In the genomic region with DNA sequence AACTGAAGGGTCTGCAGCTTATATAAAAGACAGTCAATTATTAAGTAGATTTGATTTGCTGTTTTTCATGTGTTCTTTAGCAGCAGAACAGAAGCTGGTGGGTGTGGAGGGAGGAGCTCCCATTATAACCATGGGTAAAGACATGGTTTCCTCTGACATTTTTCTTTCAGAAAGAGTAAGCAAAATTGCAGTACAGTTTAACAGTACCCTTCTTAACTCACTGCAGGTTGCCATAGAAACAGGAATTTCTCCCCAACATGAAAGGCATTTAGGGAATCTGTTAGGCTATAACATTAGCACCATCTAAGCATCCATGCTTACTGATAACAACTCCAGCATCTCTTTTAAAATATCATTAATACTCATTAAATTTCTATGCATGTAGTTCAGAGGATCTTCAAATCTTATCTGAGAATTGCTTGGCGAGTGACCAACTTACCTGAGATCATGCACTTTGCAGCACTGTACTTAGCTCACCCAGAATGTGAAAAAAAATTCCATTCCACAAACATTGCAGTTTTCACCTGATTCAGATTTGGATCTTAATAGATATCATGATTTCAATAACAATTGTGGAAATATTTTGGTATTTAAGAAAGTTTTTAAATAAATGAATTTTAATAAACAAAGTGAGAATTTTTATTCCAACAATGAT, we compare ENCODE assay signal across 14 mouse cellular contexts.
DNase-seq lines count a peak whose midpoint lies in the region; TF ChIP-seq lines count a peak whose summit lies in the region.
"Had no signal": no experiment of that assay in that cellular context is flagged by ENCODE, and none has a peak within 500 bp of the region (broad histone marks: within the 10 kb centered on the region; RNA-seq: fewer than 3 reads in every experiment).

No protein-coding gene starts in this region.

- no peak for DNase-seq in left cerebral cortex, adult 2 months (ENCODE audit: extremely low spot score in 1 of 2, low spot score in 2 of 2)
- DNase-seq in left cerebral cortex, adult 18-20 months (ENCODE audit: low spot score in 2 of 2), result no peak
- DNase-seq in brain, adult 2 months (ENCODE audit: low read depth, low spot score), result peak; percentile 86
- DNase-seq in brain, embryonic 18.5 days (ENCODE audit: low read depth, low spot score), result peak; percentile 59
- peak; percentile 15 for DNase-seq in layer of hippocampus, adult 9-10 months (ENCODE audit: low spot score)
- DNase-seq in retina, embryonic 14.5 days (ENCODE audit: low spot score), result no peak
- DNase-seq in heart, adult 8-10 months (ENCODE audit: low spot score), result no peak
- no peak for DNase-seq in urinary bladder, adult 2 months (ENCODE audit: low spot score)
- DNase-seq: cerebellum, adult 18-20 months; gastrocnemius, postnatal 36 days; kidney, adult 9 months; liver, embryonic 13.5 days; lung, postnatal 10 days; thymus, postnatal 36 days had no signal

- TF ChIP-seq CTCF in left cerebral cortex, adult 2 months (IDR thresholded peaks at IDR 0.05), result no peak

- peak overlapping the region; percentile 45 for H3K27ac ChIP-seq in left cerebral cortex, adult 2 months
- H3K27ac ChIP-seq: liver, embryonic 13.5 days had no signal

- intact Hi-C loops in left cerebral cortex, adult 2 months (cut with DNase I), result no loop called here

- H3K4me3 ChIP-seq in left cerebral cortex, adult 2 months, result no peak overlapping the region
- H3K4me3 ChIP-seq: liver, embryonic 13.5 days had no signal

Comparison
In these comparisons a context has a peak if more than half of its experiments do, and no peak if none do; other contexts are left out.
1. DNase-seq: peak in brain, adult 2 months (single experiment), brain, embryonic 18.5 days (single experiment) and layer of hippocampus, adult 9-10 months (single experiment); none in left cerebral cortex, adult 2 months (0 of 2), left cerebral cortex, adult 18-20 months (0 of 2), retina, embryonic 14.5 days (single experiment), heart, adult 8-10 months (single experiment) and urinary bladder, adult 2 months (single experiment).